Mouse (Mus musculus) intestine, embryonic 14.5 days (tissue): ENCODE data around the gene Wfikkn2. TPM values are rescaled to one million over a fixed set of nuclear protein-coding genes. Genes with fewer than 3 reads are reported as not detected.

Source experiments
- ATAC-seq: fragments of 200-750 bp; cut with Nextera tagmentation; replicated peaks from 2 replicates; pipeline ENCODE4 v1.8.0; 2017; ENCODE audit warnings: low read depth, moderate number of reproducible peaks, moderate TSS enrichment, moderate library complexity; ENCODE audit not compliant: low FRiP score, low TSS enrichment
- DNase-seq: peaks from one replicate; pipeline ENCODE4 v3.0.0-alpha.2; 2018; ENCODE audit warnings: low spot score
- H3K27ac ChIP-seq: fragments of 300-500 bp; sonication (generic); 2 replicates; pipeline ENCODE4 v1.5.1; 2014; ENCODE audit warnings: low read depth, mild to moderate bottlenecking, control low read depth
- H3K27me3 ChIP-seq: fragments of 300-500 bp; sonication (generic); replicated peaks from 2 replicates; pipeline ENCODE4 v1.6.1; 2014; ENCODE audit warnings: low read length, control low read depth; ENCODE audit not compliant: control insufficient read depth, insufficient read depth
- H3K36me3 ChIP-seq: fragments of 300-500 bp; sonication (generic); 2 replicates; pipeline ENCODE4 v1.6.1; 2014; ENCODE audit warnings: low read length, control low read depth; ENCODE audit not compliant: control insufficient read depth, insufficient read depth
- H3K4me1 ChIP-seq: fragments of 300-500 bp; sonication (generic); replicated peaks from 2 replicates; pipeline ENCODE4 v1.6.1; 2014; ENCODE audit warnings: low read length, control low read depth, mixed read lengths; ENCODE audit not compliant: control insufficient read depth, insufficient read depth
- H3K4me2 ChIP-seq: fragments of 300-500 bp; sonication (generic); 2 replicates; pipeline ENCODE4 v1.6.1; 2014; ENCODE audit warnings: low read length
- H3K4me3 ChIP-seq: fragments of 300-500 bp; sonication (generic); 2 replicates; pipeline ENCODE4 v1.5.1; 2014; ENCODE audit warnings: low read depth, low read length, control low read depth, mixed read lengths
- H3K9ac ChIP-seq: fragments of 300-500 bp; sonication (generic); 2 replicates; pipeline ENCODE4 v1.6.1; 2014; ENCODE audit warnings: mild to moderate bottlenecking, low read length
- H3K9me3 ChIP-seq: fragments of 300-500 bp; sonication (generic); 2 replicates; pipeline ENCODE4 v1.6.1; 2016; ENCODE audit warnings: low read length, control low read depth; ENCODE audit not compliant: control insufficient read depth
- WGBS: fragments of 180-500 bp; shearing (Covaris S2); extraction: QIAGEN DNeasy Blood & Tissue Kit; methylation state at CpG from one replicate; pipeline ENCODE4 v1.1.7; 2014; 5-methylcytosine and 5-hydroxymethylcytosine counted together
- polyA plus RNA-seq: library from polyadenylated mRNA; unstranded; fragments of >200 nt; fragmentation: Nextera tagmentation; extraction: Ambion mirVana; gene quantifications from 2 replicates; pipeline ENCODE4 v1.2.1, GENCODE M21; 2014

Gene Wfikkn2
- polyA plus RNA-seq, 1 experiment from 2014 or later: 1.7 TPM

DNA sequence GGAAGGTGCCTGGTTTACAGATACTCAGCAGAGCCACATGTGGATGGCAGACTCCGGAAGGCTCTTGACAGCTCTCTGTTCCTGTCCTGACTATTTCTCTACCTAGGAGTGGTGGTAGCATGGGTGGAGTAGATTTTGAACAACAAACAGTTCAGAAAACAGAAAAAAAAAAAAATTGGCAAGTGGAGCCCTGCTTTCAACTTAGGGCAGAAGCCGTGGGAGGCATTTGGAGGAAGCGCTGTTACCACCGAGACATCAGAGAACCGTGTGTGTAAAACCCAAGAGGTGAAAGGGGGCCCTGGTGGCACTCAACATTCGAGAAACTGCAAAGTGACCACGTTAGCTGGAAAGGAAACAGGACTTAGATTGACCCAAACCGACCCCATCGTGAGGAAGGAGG, 7.4 kb upstream of the Wfikkn2 start:
- DNase-seq (no peak), ATAC-seq (no peak)
- no peaks in the 10 kb centered on the region for H3K36me3 ChIP-seq
- H3K9me3 ChIP-seq: no peaks in the 10 kb centered on the region
- WGBS: 81% methylated on average over 9 of the region's 9 CpGs
- H3K4me3 ChIP-seq: no peak overlapping the region
- no peak overlapping the region for H3K4me2 ChIP-seq
- no peak overlapping the region for H3K9ac ChIP-seq
- no peaks in the 10 kb centered on the region for H3K4me1 ChIP-seq
- H3K27ac ChIP-seq: no peak overlapping the region
- no peaks in the 10 kb centered on the region for H3K27me3 ChIP-seq

DNA sequence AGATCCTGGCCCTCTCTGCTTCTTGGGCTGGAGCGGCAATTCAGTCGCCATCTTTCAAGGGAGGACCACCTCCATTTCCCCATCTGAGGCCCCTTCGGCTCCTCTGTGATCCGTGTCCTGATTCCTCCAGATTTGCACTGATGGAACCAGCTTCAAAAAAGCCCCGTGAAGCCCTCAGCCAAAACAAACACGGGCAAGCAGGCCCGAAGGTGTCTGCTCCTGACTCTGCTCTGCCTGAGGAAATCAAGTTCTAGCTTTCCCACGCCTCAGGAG, 920 bp upstream of the Wfikkn2 start:
- H3K27me3 ChIP-seq: no peaks in the 10 kb centered on the region
- 67% methylated on average over 8 of the region's 8 CpGs for WGBS
- H3K9ac ChIP-seq: no peak overlapping the region
- H3K36me3 ChIP-seq: no peaks in the 10 kb centered on the region
- peak overlapping the region; percentile 71 for H3K27ac ChIP-seq
- H3K4me3 ChIP-seq: no peak overlapping the region
- DNase-seq: no peak
- ATAC-seq: no peak; the same call in 1 of the 2 replicates
- H3K4me2 ChIP-seq: 0 out of 2 replicates have a peak overlapping the region, but pooled peaks have one; percentile 18
- no peaks in the 10 kb centered on the region for H3K9me3 ChIP-seq
- H3K4me1 ChIP-seq: peaks cover 28% of the 10 kb centered on the region

DNA sequence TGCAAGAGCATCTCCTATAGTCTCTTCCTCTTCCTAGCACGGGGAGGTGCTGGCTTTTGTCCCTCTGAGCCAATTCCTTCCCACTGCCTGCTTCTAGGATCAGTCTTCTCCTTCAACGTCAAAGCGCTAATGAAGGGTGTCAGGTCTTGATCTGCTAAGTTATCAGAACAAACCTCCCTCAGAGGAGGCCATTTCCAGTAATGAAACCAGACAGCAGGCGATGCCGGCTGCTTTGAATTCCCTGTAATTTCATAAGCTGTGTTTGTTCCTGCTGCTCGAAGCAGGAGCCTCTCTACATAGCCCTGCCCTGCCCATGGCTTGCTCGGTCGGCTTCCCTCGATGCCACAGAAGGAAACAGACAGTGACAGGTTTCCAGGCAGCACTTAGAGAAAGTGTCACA, 1.4 kb downstream of the Wfikkn2 start:
- Histone ChIP-seq H3K9ac (no peak overlapping the region), H3K4me1 (peaks cover 28% of the 10 kb centered on the region), H3K27ac (no peak overlapping the region), H3K4me2 (no peak overlapping the region), H3K36me3 (no peaks in the 10 kb centered on the region), H3K9me3 (no peaks in the 10 kb centered on the region), H3K4me3 (no peak overlapping the region), H3K27me3 (no peaks in the 10 kb centered on the region)
- 80% methylated on average over 9 of the region's 9 CpGs for WGBS
- DNase-seq (no peak), ATAC-seq (no peak)

DNA sequence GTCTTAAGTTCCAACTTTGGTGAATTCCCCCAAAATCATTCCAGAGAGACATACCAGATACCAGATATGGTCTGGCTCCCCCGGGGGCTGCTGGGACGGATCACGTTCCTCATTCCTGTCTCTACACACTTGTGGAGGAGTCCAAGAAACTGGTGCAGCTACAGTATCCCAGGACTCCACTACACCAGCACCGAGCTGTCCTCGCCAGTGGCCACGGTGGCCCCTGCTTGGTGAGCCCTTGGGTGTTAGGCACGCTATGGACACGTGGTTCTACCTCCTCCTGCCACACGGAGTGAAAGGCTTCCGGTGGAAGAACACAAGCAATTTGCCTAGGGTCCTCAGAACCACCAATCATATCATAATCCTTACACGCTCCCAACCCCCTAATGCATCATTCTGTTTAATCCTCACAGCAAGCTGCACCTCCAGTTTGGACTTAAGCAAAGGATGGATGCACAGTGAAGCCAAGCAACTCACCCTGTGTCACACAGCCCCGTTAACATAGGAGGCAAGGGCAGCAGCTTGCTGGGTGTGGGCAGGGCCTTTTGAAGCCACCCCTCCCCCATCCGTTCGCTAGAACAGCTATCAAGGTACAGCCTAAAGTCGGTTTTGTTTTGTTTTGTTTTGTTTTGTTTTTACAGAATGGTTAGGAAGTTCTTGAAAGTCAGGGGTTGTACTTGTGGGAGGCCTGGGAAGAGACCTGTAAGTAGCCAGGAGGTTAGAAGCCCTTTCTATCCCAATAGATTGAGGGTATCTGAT, 2.2 kb downstream of the Wfikkn2 start:
- Histone ChIP-seq H3K36me3 (no peaks in the 10 kb centered on the region), H3K9ac (0 out of 2 replicates have a peak overlapping the region, but pooled peaks have one; percentile 10), H3K9me3 (no peaks in the 10 kb centered on the region), H3K27ac (peak overlapping the region; percentile 0; the same call in 1 of the 2 replicates), H3K4me2 (peak overlapping the region; percentile 47), H3K27me3 (no peaks in the 10 kb centered on the region), H3K4me1 (peaks cover 28% of the 10 kb centered on the region), H3K4me3 (peak overlapping the region; percentile 10; the same call in 1 of the 2 replicates)
- ATAC-seq (no peak), DNase-seq (no peak)
- WGBS: 40% methylated on average over 15 of the region's 15 CpGs

DNA sequence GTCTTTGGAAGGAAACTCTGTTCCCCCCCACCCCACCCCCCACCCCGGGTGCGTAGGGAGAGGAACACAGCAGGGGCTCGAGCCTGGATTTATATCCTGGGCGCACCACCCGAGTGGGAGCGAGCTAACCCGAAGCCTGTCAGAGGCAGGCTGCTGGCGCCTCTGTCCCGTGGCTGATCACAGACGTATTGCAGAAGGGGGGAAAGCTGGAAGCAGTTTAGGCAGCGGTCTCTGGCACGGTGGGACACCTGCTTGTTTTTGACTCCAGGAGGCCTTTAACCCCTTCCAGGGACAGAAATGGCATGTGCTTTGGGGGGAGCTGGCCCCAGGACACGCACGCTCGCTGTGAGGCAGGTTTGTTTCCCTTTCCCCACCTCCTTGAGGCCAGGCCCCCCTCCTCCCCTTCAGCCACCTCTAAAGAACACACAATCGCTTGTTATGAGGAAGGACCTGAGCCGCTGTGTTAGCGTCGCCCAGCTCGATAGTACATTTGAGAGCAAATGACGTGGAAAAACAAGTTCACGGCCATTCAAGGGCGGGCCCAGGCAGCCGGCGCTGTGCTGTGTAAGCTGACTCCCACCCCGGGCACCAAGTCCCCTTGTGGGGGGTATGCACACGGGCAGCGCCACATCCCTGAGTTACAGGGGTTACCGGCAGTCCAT, 2.9 kb downstream of the Wfikkn2 start:
- no peaks in the 10 kb centered on the region for H3K9me3 ChIP-seq
- peak; percentile 44 for ATAC-seq
- DNase-seq: peak; percentile 74

DNA sequence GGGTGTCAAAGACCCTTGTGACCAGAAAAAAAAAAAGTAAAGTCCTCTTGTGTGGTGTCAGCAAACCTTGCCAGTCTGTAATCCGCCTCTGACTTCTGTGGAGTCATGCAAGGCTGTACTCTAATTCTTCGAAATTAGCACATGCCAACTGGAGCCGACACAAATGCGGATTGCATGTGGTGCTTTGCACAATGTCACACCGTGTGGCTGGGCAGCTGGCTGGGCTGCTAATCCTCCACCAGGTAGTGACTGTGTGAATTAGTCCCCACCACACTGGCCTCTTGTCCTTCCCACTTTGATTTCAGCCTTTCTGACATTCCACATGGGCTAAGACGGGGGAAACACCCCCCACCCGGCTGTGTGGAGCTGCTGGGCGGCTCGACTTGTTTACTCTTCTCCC, 6.1 kb downstream of the Wfikkn2 start:
- H3K4me1 ChIP-seq: peaks cover 19% of the 10 kb centered on the region
- no peaks in the 10 kb centered on the region for H3K9me3 ChIP-seq
- H3K27me3 ChIP-seq: no peaks in the 10 kb centered on the region
- H3K9ac ChIP-seq: no peak overlapping the region
- no peak overlapping the region for H3K4me3 ChIP-seq
- DNase-seq: no peak
- H3K36me3 ChIP-seq: no peaks in the 10 kb centered on the region
- H3K4me2 ChIP-seq: no peak overlapping the region
- no peak overlapping the region for H3K27ac ChIP-seq
- 44% methylated on average over 9 of the region's 9 CpGs for WGBS
- no peak for ATAC-seq

More for the DNA sequence above, 2.9 kb downstream of the Wfikkn2 start:
- Histone ChIP-seq H3K9ac (peak overlapping the region; percentile 32), H3K4me1 (peaks cover 28% of the 10 kb centered on the region), H3K4me2 (peak overlapping the region; percentile 47), H3K4me3 (peak overlapping the region; percentile 10; the same call in 1 of the 2 replicates), H3K27me3 (no peaks in the 10 kb centered on the region), H3K36me3 (no peaks in the 10 kb centered on the region), H3K27ac (peak overlapping the region; percentile 0; the same call in 1 of the 2 replicates)
- 5% methylated on average over 29 of the region's 29 CpGs for WGBS

DNA sequence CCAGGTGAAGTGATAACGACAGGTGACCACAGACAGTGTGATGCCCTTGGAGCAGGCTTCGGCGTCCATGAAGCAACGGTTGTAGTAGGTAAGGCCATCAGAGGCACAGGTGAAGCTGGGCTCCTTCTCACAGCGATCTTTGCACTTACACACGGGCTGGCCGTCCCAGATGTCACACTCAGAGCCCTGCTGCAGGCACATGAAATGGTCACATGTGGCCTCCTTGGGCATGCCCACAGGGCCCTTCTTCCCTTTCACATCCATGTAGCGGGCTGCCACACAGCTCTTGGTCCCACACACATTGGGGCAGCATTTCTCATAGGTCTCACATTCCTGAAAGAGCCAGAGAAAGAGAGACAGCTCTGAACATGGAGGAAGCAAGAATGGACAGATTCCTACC, 7.0 kb downstream of the Wfikkn2 start:
- no peak for ATAC-seq
- no peak overlapping the region for H3K27ac ChIP-seq
- no peak overlapping the region for H3K4me3 ChIP-seq
- DNase-seq: no peak
- no peak overlapping the region for H3K9ac ChIP-seq
- peaks cover 18% of the 10 kb centered on the region for H3K4me1 ChIP-seq
- no peak overlapping the region for H3K4me2 ChIP-seq
- no peaks in the 10 kb centered on the region for H3K36me3 ChIP-seq
- 91% methylated on average over 8 of the region's 8 CpGs for WGBS
- H3K27me3 ChIP-seq: no peaks in the 10 kb centered on the region
- no peaks in the 10 kb centered on the region for H3K9me3 ChIP-seq

DNA sequence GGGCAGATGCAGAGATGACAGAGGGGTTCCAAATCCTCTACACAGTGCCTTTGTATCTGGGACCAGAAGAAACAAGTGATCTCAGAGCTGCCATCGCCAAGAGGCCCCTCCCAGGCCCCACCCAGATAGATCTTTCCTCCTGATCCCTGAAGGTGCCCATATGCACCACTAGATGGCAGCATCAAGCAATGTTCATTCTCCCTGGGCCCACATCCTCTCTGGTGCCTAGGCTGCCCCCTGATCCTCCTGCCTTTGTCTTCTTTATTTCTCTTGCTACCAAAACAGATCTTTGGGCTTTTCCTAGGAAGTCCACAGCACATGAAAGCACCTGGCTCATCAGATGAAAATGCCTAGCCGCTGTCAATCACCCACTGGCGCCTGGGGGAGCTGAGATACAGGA, 9.7 kb downstream of the Wfikkn2 start:
- ATAC-seq: peak; percentile 82
- H3K4me3 ChIP-seq: no peak overlapping the region
- H3K36me3 ChIP-seq: no peaks in the 10 kb centered on the region
- no peak overlapping the region for H3K27ac ChIP-seq
- no peak overlapping the region for H3K9ac ChIP-seq
- peak; percentile 78 for DNase-seq
- H3K9me3 ChIP-seq: no peaks in the 10 kb centered on the region
- peaks cover 10% of the 10 kb centered on the region for H3K4me1 ChIP-seq
- WGBS: 20% methylated on average over 3 of the region's 3 CpGs
- H3K27me3 ChIP-seq: no peaks in the 10 kb centered on the region
- peak overlapping the region; percentile 18; the same call in 1 of the 2 replicates for H3K4me2 ChIP-seq
